Mouse (Mus musculus): Measurements from ENCODE around the gene AC124108.1. TPM values are rescaled to one million over a fixed set of nuclear protein-coding genes. Genes with fewer than 3 reads are reported as not detected.

AC124108.1 gene
- total RNA-seq, 1 experiment from 2014 or later, result not detected

- peak; percentile 67 for ATAC-seq (replicated peaks; ENCODE audit: low read depth, poor library complexity, severe bottlenecking)
Measured at GRCm38 (mm10) chr1:132233566-132233965, 42.3 kb downstream of the AC124108.1 start.

- no peak for ATAC-seq (replicated peaks; ENCODE audit: low read depth, poor library complexity, severe bottlenecking)
Measured at GRCm38 (mm10) chr1:132234757-132235273, 43.6 kb downstream of the AC124108.1 start.

- ATAC-seq (replicated peaks; ENCODE audit: low read depth, poor library complexity, severe bottlenecking), result peak; percentile 75
Measured at GRCm38 (mm10) chr1:132237585-132238159, 46.4 kb downstream of the AC124108.1 start.

DNA sequence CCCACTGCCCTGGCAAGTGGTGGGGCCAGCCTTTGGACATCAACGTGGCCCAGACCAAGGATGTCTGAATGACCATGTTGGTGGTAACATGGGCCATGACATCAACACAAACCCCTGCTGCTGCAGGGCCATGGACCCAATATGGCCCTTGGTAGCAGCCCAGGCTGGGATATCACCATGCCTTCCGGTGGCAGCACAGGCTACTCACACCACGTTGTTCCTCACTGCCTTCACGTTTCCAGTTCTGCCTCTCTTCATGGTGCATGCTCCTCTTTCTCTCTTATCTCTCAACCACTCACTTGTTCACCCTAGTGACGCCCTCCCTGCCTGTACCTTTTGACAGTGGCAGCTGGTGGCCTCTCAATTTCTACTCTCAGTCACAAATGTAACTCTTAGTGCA lies 53.8 kb downstream of the AC124108.1 start:
- ATAC-seq (replicated peaks; ENCODE audit: low read depth, poor library complexity, severe bottlenecking), result no peak

DNA sequence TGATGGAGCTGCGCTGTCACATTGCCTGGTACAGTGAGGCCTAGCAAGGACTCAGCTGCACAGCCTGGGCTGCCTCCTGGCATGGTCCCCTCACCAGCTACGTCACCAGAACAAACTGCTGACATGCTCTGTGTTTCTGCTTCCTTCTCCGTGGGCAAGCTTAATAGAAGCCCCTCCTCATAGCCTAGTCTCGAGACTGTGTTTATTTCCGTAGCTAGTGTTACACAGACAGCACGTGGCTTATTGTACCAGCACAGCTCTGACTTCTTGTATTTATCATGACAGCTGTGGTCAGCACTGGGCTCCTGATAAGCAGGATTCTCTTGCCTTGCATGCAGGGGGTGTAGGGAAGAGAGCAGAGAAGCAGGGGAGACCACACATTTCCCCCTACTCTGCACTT lies 54.9 kb downstream of the AC124108.1 start:
- peak; percentile 97 for ATAC-seq (replicated peaks; ENCODE audit: low read depth, poor library complexity, severe bottlenecking)

- ATAC-seq (replicated peaks; ENCODE audit: low read depth, poor library complexity, severe bottlenecking), result no peak
Measured at GRCm38 (mm10) chr1:132246641-132247040, 55.4 kb downstream of the AC124108.1 start.

DNA sequence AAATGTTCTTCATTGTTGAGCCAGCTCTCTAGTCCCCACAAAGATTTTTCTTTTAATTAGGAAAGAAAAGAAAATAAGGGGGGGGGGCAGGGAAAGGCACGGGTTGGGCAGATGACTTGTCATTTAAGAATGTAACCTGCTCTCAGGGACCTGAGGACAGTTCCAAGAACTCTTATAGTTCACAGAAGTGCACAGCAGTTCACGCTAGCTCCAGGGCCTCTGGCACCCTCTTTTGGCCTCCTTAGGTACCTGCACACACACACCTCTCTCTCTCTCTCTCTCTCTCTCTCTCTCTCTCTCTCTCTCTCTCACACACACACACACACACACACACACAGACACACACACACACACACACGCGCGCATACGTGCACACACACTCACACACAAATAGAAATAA lies 63.2 kb downstream of the AC124108.1 start:
- ATAC-seq (replicated peaks; ENCODE audit: low read depth, poor library complexity, severe bottlenecking), result 0 out of 2 replicates have a peak, but pooled peaks have one; percentile 39

Other genes starting within 250 kb of the AC124108.1 start
- gene Slc45a3, start 228.5 kb upstream of the AC124108.1 start, total RNA-seq (2017), result 9.8 and 10.6 TPM in 2 replicates
- gene Elk4, start 183.8 kb upstream of the AC124108.1 start, total RNA-seq (2017), result 86.9 and 112 TPM in 2 replicates
- 0.63 and 5.5 TPM in 2 replicates for gene Mfsd4a, start 123.4 kb upstream of the AC124108.1 start, total RNA-seq (2017)
- 0.73 and 2.0 TPM in 2 replicates for gene Cdk18, start 51.8 kb upstream of the AC124108.1 start, total RNA-seq (2017)
- gene Lemd1, start within 50 bp of the AC124108.1 start, total RNA-seq (2017), result not detected in 2 replicates
- gene Gm10188, start 38.3 kb downstream of the AC124108.1 start, total RNA-seq (2017), result not detected in 2 replicates
- not detected in 2 replicates for gene Klhdc8a, start 107.2 kb downstream of the AC124108.1 start, total RNA-seq (2017)
- 8.0 and 12.0 TPM in 2 replicates for gene Nuak2, start 124.7 kb downstream of the AC124108.1 start, total RNA-seq (2017)
- gene Tmcc2, start 199.8 kb downstream of the AC124108.1 start, total RNA-seq (2017), result 8.0 and 14.4 TPM in 2 replicates
- gene Dstyk, start 226.1 kb downstream of the AC124108.1 start, total RNA-seq (2017), result 16.2 and 25.7 TPM in 2 replicates

Measured in common myeloid progenitor, adult 5-6 weeks (primary cell).